Mouse (Mus musculus) midbrain, embryonic 15.5 days (tissue): Measurements from ENCODE around the gene Gal3st2. TPM values are rescaled to one million over a fixed set of nuclear protein-coding genes. Genes with fewer than 3 reads are reported as not detected.

Source experiments
- polyA plus RNA-seq: library from polyadenylated mRNA; unstranded; fragments of >200 nt; fragmentation: Nextera tagmentation; extraction: Ambion mirVana; gene quantifications from 2 replicates; pipeline ENCODE4 v1.2.1, GENCODE M21; 2015

Gene Gal3st2
- polyA plus RNA-seq, 1 experiment from 2014 or later, result not detected

Other genes starting within 250 kb of the Gal3st2 start
- 353 and 388 TPM in 2 replicates for gene Stk25, start 202.6 kb upstream of the Gal3st2 start, polyA plus RNA-seq
- 104 TPM in 2 replicates for gene Bok, start 175.6 kb upstream of the Gal3st2 start, polyA plus RNA-seq
- 107 and 108 TPM in 2 replicates for gene Atg4b, start 109.8 kb upstream of the Gal3st2 start, polyA plus RNA-seq
- gene Thap4, start 106.4 kb upstream of the Gal3st2 start, polyA plus RNA-seq, result 54.7 and 56.8 TPM in 2 replicates
- gene Dtymk, start 59.4 kb upstream of the Gal3st2 start, polyA plus RNA-seq, result 135 and 146 TPM in 2 replicates
- gene Ing5, start 57.3 kb upstream of the Gal3st2 start, polyA plus RNA-seq, result 10.2 and 10.9 TPM in 2 replicates
- 18.1 and 18.7 TPM in 2 replicates for gene D2hgdh, start 36.4 kb upstream of the Gal3st2 start, polyA plus RNA-seq
- gene Gal3st2b, start 57.0 kb downstream of the Gal3st2 start, polyA plus RNA-seq, result not detected in 2 replicates
- gene Gal3st2c, start 129.2 kb downstream of the Gal3st2 start, polyA plus RNA-seq, result not detected in 2 replicates
- not detected in 2 replicates for gene Neu4, start 159.1 kb downstream of the Gal3st2 start, polyA plus RNA-seq
- not detected in 2 replicates for gene Pdcd1, start 191.2 kb downstream of the Gal3st2 start, polyA plus RNA-seq